Mouse (Mus musculus) Muller cell, postnatal 12 days (primary cell): ENCODE results near the gene Ubash3b.

ENCODE experiments used
- DNase-seq: peaks from one replicate; pipeline ENCODE4 v3.0.0-alpha.2; 2015; ENCODE audit errors: inconsistent ontology term

The Ubash3b gene

DNA sequence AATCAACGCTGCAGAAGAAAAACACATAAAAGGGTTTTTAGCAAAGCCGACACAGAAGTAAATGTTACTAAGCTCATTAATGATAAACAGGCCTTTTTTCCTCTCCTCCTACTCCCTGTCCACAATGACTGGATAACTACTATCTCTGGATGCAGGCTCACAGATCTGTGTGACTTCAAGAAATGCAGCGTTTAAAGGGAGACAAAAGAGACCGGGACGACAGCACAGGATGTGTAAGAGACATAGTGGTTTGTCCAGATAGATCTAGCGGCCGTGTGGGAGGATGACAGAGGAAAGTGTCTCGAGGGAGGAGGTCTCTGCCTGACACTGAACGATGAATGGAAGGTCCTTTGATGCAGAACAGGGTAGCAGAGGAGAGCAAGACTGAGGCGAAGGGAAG lies 5.4 kb upstream of the Ubash3b start:
- no peak for DNase-seq

DNA sequence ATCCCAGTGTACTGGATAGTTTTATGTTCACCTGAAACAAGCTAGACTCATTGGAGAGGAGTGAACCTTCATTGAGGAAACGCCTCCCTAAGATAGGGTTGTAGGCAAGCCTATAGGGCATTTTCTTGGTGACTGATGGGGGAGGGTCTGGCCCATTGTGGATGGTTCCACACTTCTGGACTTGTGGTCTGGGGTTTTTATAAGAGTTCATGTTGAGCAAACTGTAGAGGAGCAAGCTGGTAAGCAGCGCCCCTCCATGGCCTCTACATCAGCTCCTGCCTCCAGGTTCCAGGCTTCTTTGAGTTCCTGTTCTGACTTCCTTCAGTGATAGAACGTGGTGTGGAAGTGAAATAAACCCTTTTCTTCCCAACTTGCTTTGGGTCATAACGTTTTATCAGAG lies 866 bp upstream of the Ubash3b start:
- no peak for DNase-seq

DNA sequence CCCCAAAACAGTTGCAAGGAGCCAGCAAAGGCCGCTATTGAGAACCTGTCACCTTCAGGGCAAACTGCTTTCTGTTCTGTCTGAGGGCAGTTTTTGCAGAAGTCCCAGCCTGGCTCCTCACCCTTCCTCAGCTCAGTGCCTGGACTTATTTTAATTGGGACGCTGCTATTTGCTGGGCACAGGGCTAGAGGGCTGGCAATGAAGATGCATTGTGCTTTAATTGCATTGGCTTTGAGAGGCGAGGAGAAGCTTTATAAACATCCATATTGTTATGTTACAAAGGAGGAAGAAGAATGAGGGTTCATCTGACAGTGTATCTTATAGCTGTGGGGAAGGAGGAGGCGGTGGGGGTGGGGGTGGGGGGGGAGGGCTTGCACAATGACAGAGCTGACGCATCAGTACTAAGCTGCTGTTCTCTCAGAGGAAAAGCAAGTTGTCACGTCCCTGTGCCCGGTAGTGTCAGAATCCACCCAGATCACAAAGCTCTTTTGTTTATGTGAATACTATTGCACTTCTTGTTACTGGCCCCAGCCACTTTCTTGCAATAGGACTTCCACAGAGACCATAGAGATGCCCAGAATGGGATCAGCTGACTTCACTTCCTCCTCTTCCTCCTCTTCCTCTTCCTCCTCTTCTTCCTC lies 841 bp downstream of the Ubash3b start:
- DNase-seq = peak; percentile 38

DNA sequence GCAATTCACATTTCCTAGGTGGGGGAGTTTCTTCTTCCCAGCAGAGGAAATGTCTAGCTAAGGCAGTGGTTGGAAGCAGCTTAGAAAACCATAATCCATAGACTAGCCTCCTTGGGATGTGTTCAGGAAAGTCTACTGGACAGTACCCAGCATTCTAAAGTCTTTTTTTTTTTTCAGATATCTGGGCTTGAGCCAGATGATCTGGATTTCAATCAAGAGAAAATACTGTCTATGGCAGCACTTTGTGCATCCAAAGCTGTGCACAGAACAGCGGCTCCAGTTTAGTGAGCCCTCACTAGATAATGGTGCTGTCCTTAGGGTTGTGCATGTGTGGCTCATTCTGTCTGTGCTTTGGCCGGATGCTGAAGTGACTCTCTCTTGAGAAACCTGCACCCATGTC lies 2.3 kb downstream of the Ubash3b start:
- DNase-seq = no peak

DNA sequence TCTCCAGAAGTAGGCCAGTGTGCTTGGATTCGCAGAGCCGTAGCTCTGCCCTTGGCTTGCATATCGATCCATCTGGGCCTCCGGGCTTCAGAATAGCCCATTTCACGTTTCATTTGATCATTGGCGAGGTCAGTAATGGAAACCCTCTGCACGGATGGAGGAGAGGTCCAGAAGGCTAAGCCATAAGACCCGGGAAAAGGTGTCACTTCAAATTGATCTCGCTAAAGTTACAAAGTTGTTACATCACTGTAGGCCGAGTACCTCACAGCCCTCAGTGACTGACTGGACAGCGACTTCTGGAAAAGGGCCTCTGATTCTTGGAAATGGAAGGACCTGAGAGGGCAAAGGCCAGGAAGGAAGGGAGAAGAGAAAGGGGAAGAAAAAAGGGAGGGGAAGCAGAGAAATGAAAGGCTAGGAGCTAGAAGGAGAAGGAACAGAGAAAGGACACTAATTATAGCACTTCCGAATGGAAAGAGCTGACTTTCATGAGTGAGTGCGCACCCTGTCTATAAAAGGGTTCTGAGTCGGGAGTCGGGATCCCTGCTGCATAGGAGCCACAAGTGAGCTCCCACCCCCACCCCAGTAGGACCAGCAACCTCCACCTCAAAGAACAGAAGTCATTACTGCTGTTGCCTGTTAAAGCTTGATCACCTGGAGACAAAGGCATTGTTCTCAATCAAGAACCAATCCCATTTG lies 3.5 kb downstream of the Ubash3b start:
- no peak for DNase-seq

DNA sequence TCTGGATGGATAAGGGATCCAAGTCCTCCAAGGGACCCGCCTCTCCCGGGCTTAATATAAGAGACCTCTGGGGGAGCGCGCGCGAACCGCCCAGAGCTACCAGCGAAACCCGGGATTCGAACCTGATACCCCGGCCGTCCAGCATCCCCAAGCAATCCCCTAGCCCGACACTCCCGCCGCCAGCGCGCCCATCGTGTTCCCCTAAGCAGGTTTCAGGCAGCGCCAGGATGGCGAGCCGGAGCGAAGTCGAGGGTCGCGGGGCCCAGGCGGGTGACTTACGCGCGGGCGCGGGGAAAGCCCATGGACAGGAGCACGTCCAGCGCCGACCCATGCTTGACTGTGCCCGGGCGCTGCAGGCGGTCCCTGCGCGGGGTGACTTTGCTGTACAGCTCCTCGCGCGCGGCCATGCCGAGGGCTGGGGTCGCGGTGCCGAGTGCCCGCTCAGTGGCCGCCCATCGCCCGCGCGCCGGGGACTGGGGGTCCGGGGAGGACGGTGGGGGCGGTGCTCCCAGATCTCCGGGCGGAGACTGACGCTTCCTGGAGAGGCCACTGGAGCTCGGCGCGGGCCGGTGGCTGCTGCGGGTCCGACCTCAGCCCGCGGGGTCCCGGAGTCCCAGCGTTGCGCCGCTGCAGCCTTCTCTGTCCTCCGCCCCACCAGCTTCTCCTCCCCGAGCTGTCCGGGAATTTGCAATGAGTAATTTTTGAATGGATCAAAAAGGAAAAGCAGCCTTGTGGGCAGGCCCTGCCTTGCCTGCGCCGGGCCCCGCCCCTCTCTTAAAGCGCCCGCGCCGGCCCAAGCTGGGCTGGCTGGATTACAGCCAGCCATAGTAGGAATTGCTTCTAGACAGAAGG lies 4.3 kb downstream of the Ubash3b start:
- peak; percentile 88 for DNase-seq

DNA sequence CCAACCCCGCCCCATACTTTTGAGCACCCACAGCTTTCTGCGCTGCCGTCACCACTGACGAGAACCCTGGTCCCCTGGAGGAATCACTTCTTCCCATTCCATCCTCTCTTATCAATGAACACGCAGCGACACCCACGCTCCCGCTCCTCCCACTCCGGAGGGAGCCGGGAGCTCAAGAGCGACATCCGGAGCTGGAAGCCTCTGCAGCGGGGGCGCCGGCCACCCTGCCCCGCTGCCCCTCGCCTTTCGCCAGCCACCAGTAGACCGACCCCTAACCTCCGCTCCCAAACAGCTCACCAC lies 4.8 kb downstream of the Ubash3b start:
- peak; percentile 44 for DNase-seq

DNA sequence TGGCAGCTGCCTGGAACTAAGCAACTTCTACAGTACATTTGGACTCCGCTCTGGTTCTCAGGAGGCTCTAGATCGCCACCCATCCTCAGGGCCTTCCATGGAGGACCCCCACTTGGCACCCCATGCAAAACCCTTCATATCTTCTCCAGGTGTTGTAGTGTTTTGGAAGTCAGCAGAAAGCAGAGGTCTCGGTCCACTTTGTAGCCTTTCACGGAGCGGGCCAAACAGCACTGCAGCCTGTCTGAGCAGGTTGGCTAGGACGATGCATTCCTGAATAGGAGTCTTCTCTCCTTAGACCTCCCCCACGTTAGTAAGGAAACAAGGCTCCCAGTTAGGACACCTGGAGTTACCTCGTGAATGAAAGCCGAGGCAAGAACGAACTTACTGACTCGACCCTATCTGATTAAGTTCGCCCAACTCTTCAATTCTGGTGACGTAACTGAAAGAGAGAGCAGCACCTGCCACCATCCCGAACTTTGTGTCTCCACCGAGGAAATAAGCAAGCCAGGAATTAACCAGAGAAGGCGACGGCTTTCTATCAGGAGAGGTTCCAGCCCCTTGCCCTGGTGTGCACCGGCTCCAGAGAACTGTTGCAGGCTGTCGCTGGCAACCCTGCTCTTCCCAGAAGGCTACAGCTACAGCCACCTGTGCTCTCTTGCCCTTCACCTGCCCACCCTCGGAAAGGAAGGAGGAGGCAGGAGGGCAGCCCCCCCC lies 5.3 kb downstream of the Ubash3b start:
- DNase-seq = no peak

DNA sequence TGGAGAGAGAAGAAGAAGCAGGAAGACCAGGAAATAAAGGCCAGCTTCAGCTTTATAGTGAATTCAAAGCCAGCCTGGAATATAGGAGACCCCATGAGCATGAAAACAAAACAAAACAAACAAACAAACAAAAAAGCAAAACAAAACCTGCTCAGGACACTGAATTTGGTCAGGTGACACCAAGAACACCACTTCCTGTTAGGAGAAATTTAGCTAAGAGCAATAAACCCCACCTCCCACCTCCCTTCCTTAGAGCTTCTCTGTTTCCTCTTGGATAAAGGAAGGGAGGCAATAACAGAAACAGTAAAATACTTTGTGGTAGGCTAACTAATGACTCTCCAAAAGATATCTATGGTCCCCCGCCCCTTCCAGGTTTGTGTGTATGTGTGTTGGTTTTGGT lies 7.5 kb downstream of the Ubash3b start:
- no peak for DNase-seq

DNA sequence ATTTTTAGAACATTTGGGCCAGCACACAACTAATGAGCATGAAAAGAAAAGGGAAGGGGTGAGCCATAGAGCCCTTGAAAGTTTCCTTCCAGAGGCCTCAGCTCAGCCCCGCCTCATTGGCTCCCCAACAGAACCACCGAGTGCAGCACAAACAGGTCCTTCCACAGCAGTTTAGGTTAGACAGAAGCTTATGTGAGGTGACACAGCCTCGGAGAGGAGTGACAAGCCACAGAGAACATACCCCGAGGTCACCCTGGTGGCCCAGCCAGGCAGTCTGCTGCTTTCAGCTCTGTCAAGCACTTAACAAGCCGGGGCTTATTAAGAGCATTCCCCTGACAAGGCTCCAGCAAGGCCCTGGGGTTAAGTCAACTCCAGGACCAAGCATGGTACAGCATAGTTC lies 8.4 kb downstream of the Ubash3b start:
- DNase-seq = no peak

DNA sequence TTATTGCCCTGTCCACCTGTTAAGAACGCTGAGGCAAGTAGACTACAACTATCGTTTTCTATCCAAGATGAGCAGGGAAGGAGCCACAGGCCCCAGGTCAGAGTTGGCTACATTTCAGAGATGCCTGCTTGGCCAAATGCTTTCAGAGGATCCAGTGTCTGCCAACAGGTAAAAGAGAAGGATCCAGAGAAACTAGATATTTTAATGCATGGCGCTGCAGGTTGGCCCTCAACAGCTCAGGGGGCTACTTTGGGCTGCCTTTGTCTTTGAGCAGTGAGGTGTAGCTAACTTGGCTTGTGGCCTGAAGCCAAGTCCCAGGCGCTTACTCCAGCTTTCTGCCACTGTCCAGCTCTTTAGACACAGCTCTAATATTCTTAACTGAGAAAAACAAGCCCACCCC lies 10.0 kb downstream of the Ubash3b start:
- DNase-seq = no peak

DNA sequence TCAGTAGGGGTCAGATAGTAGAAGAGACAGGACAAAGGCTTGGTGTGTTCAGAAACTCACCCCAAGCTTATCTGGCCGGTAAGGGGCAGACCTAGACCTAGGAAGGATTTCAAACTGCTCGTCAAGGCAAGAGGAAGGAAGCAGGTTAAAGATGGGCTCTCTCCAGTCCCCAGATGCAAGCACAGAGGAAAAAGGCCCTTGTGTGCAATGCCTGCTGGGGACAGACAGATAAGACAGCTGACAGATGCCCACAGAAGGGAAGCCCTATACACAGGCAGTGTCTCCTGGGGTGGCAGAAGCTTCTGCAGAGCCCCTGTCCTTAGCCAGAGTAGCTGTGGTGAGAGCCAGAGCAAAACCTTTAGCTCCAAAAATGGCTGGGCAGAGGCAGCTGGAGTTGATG lies 11.6 kb downstream of the Ubash3b start:
- no peak for DNase-seq

DNA sequence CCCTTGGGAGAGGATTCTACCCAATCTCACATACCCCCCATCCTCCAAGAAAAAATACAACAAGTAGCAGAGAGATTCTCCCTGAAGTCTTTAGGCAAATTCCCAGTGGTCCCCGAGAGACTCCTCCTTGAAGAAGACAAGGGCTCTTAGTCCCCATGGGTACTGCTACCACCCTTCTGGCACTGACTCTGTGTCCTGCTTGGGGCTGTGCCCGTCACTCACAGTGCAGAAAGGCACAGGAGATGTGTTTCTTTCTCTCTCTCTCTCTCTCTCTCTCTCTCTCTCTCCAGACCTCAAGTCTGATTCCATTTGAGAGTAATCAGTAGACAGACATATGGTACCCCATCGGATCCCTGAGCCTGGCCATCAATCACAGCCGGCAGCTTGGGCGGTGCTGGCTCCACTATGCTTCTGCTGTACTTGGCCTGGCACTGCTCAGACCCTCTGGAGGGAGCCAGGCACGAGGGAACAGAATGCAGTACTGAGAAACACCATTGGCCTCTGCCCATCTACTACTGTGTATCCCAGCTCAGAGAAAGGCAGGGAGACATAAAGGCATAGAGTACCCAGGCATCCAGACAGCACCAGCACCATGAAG lies 12.3 kb downstream of the Ubash3b start:
- DNase-seq = no peak

DNA sequence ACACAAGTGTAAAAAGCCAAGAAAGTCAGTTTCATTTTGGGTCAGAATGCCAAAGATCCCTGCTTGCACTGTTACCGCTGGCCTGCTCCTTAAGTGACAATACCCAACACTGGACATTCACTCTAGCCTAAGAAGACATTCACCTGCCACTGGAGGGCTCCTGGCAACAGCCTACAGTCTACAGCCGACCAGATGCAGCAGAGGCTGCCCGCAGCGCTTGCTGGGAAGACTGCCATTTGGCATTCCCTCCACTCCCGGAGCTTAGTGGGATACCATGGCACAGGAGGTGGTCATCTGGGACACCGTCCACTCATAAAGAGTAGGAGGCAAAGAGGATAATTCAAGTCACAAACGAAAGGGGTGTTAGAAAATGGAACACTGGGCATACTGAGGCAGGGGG lies 12.9 kb downstream of the Ubash3b start:
- no peak for DNase-seq

DNA sequence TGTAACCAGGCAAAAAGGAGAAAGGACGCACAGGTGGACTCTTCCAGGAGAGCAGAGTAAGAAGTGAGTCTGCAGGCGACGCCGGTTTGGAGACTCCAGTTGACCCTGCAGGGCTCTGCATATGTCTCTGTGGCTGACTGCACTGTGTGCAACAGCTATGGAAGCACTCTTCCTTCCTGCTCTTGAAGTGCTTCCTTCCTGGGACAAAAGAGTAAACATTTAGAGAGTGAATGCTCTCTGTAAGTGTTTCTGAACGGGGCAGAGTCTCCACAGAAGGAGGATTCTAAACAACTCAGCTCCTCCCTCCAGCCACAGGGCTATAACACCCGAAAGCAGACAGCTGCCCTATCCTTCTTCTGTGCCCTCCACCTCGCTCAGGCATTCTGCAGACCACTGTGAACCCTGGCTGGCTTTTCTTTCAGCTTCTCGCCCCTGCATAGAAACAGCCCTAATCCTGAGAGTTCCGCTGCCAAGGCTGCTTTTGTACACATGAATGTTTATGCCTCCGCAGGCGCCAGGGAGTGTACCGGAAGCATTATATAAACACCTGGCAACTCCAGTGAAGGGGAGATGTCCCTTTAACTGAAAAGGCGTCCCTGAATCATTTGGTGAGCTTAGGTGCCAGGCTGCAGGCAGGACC lies 14.2 kb downstream of the Ubash3b start:
- DNase-seq = no peak

DNA sequence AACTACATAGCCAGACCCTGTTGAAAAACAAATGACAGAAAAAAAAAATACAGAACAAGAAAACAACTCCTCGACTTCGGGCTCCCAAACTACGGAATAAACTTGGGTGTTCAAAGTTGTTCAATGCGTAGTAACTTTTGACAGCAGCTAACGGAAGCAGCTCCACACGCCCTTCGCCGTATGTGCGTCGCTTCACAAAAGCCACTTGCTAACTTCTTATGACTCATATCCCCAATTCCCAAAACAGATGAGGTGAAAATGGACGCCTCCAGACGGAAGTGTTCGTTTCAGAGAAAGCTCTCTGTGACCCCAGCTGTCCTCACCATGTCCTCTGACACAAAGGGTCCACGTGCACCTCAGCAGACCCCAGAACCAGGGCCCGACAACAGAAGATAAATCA lies 17.7 kb downstream of the Ubash3b start:
- DNase-seq = no peak

DNA sequence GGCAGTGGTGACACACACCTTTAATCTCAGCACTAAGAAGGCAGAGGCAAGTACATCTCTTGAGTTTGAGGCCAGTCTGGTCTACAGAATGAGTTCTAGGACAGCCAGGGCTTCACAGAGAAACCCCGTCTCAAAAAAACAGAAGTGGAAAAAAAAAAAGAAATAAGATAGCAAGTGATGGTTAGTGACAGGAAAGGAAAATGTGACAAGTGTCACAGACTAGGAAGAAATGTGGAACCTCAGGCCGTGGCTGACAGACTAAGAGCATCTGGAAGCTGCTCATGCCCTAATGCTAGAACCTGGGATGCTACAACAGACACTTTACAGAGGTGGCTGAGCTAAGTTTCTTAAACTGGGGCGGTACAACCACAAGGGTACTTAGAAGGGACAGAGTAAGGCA lies 18.4 kb downstream of the Ubash3b start:
- no peak for DNase-seq

DNA sequence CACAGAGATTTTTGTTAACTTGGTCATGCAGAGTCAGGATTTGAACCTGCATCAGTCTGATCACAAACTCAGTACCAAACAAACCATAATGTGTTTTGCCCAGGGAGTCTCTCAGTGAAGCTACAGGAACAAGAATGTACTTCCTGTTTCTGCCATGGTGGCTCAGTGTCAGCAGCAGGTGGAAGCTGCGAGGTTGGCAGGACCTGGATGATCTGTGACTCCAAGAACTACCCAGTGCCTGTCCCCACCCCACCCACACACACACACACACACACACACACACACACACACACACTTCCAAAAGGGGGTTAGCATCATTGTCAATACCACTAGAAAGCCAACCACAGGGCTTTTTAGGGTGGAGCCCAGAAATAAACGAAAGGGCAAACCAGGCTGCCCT lies 20.5 kb downstream of the Ubash3b start:
- DNase-seq = no peak

DNA sequence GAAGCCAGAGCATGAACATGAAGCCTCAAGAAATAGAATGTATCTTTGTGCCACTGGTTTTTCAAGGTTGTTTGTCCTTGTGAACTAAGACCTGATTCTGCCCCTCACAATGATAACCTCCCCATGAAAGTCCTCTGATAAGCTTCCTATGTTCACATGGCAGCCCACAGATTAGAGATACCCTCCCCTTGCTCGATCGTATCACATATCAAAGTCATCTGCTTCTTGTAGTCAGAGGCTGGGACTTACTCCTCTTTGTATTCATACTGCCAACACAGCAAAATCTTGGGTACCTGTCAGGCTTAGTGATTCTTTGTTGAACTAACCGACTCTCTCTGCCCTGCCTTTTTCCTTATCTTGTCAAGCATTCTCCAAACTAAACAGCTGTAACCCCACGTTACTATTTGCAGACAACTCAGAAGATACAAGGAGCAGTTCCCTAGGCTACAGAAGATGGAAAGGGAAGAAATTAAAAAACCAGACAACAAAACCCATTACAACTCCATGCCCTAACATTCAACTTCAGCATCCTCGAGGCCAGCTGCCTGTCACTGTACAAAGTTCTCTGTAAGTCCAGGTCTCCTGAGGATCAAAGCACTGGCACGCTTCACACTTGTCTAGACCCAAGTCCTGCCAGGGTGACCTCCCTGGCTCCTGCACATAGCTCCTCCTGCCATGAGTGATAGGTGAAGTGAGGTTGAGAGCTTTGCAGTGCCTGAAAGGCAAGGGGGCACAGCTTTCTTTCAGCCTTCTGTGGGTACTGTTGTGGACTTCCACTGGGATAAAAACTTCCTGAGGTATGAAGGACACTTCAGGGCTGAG lies 22.3 kb downstream of the Ubash3b start:
- no peak for DNase-seq

DNA sequence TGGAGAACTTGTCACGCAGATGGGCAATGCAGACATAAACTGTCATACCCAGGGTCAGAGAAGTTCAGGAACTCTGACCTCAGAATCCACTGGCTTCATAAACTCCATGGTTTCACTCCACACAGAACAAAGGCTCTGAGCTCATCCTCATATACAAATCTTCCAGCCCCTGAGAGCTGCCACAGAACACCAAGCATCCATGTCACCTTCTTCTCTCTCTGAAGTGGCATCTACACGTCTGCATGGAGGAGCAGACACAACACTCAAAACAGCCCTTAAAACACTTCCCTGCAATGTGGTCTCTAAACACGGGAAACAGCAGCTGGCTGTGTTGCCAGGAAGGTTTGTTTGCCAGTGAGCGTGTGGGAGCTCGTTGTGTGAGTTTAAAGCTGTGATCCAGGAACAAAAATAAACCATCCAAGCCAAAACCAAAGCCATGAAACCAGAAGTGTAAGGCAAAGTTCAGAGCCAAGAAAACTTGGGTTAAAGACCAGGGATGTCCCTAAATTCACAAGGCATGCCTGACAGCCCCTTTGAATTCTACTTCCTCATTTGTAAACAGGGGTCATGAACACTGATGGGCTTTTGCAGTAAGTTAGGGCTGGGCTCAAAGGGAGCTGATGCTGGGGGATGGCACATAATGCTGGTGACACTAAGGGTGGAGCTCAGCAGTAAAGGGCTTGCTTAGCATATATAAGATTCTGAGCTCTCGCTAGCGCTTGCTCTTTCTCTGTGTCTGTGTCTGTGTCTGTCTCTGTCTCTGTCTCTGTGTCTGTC lies 24.6 kb downstream of the Ubash3b start:
- no peak for DNase-seq
